Mouse (Mus musculus) lung, postnatal 0 days (tissue): ENCODE measurements around the gene Gm27021. TPM values are rescaled to one million over a fixed set of nuclear protein-coding genes. Genes with fewer than 3 reads are reported as not detected.

Experiments used
- ATAC-seq: fragments of 200-750 bp; cut with Nextera tagmentation; 2 replicates; pipeline ENCODE4 v1.8.0; 2017; ENCODE audit warnings: moderate library complexity
- DNase-seq: peaks from one replicate; pipeline ENCODE4 v3.0.0-alpha.2; 2016; ENCODE audit warnings: low spot score
- H3K27ac ChIP-seq: fragments of 300-500 bp; sonication (generic); 2 replicates; pipeline ENCODE4 v1.5.1; 2014; ENCODE audit warnings: antibody characterized with exemption, mild to moderate bottlenecking, low read length, mixed read lengths
- H3K27me3 ChIP-seq: fragments of 300-500 bp; sonication (generic); replicated peaks from 2 replicates; pipeline ENCODE4 v1.6.1; 2014; ENCODE audit warnings: low read length, mixed read lengths; ENCODE audit not compliant: insufficient read depth
- H3K36me3 ChIP-seq: fragments of 300-500 bp; sonication (generic); 2 replicates; pipeline ENCODE4 v1.6.1; 2014; ENCODE audit warnings: low read length, mixed read lengths; ENCODE audit not compliant: insufficient read depth
- H3K4me1 ChIP-seq: fragments of 300-500 bp; sonication (generic); 2 replicates; pipeline ENCODE4 v1.6.1; 2014; ENCODE audit warnings: antibody characterized with exemption, low read depth, low read length, mixed read lengths; ENCODE audit not compliant: insufficient read depth
- H3K4me2 ChIP-seq: fragments of 300-500 bp; sonication (generic); replicated peaks from 2 replicates; pipeline ENCODE4 v1.6.1; 2014; ENCODE audit warnings: low read depth, mild to moderate bottlenecking, low read length, moderate library complexity, mixed read lengths
- H3K4me3 ChIP-seq: fragments of 300-500 bp; sonication (generic); 2 replicates; pipeline ENCODE4 v1.5.1; 2014; ENCODE audit warnings: low read depth, low read length
- H3K9ac ChIP-seq: fragments of 300-500 bp; sonication (generic); replicated peaks from 2 replicates; pipeline ENCODE4 v1.6.1; 2014; ENCODE audit warnings: low read depth, mild to moderate bottlenecking
- H3K9me3 ChIP-seq: fragments of 300-500 bp; sonication (generic); 2 replicates; pipeline ENCODE4 v1.6.1; 2016; ENCODE audit warnings: low read length, mixed read lengths
- CTCF ChIP-seq: IDR thresholded peaks from 2 replicates; pipeline ENCODE4 v1.5.1; 2016; ENCODE audit warnings: antibody characterized with exemption, mild to moderate bottlenecking
- EP300 ChIP-seq: IDR thresholded peaks from 2 replicates; pipeline ENCODE4 v1.6.1; 2016; ENCODE audit warnings: antibody characterized with exemption, mild to moderate bottlenecking, control low read depth
- WGBS: fragments of 180-500 bp; shearing (Covaris S2); extraction: QIAGEN DNeasy Blood & Tissue Kit; methylation state at CpG from one replicate; pipeline ENCODE4 v1.1.7; 2014; 5-methylcytosine and 5-hydroxymethylcytosine counted together
- polyA plus RNA-seq: library from polyadenylated mRNA; unstranded; fragments of >200 nt; fragmentation: Nextera tagmentation; extraction: Ambion mirVana; gene quantifications from 2 replicates; pipeline ENCODE4 v1.2.1, GENCODE M21; 2015

The Gm27021 gene
- polyA plus RNA-seq, 1 experiment from 2014 or later = 1.3 TPM

GRCm38 (mm10) chr8:120575801-120576200 is 92.1 kb downstream of the Gm27021 start:
- no peak for ATAC-seq
- 65% methylated on average over 9 of the region's 9 CpGs for WGBS
- Histone ChIP-seq H3K27me3 (no peaks in the 10 kb centered on the region), H3K4me3 (no peak overlapping the region), H3K9ac (no peak overlapping the region), H3K4me1 (no peaks in the 10 kb centered on the region), H3K36me3 (peaks cover 82% of the 10 kb centered on the region), H3K27ac (no peak overlapping the region), H3K9me3 (no peaks in the 10 kb centered on the region), H3K4me2 (no peak overlapping the region)
- no peak for DNase-seq
- no peak for TF ChIP-seq EP300
- no peak for TF ChIP-seq CTCF

- H3K4me3 ChIP-seq = no peak overlapping the region
- H3K9me3 ChIP-seq = no peaks in the 10 kb centered on the region
- DNase-seq (no peak), ATAC-seq (no peak)
- no peak overlapping the region for H3K9ac ChIP-seq
- H3K4me2 ChIP-seq = no peak overlapping the region
- peaks cover 86% of the 10 kb centered on the region for H3K36me3 ChIP-seq
- TF ChIP-seq CTCF (peak; percentile 26; the same call in 1 of the 2 replicates), EP300 (no peak)
- WGBS = 61% methylated on average over 19 of the region's 19 CpGs
- H3K4me1 ChIP-seq = no peaks in the 10 kb centered on the region
- no peaks in the 10 kb centered on the region for H3K27me3 ChIP-seq
- H3K27ac ChIP-seq = no peak overlapping the region
Measured at GRCm38 (mm10) chr8:120574941-120575340, 92.9 kb downstream of the Gm27021 start.

GRCm38 (mm10) chr8:120573866-120574265 is 94.0 kb downstream of the Gm27021 start:
- 42% methylated on average over 11 of the region's 11 CpGs for WGBS
- DNase-seq (no peak), ATAC-seq (no peak)
- Histone ChIP-seq H3K9me3 (no peaks in the 10 kb centered on the region), H3K4me1 (no peaks in the 10 kb centered on the region), H3K36me3 (peaks cover 92% of the 10 kb centered on the region), H3K9ac (no peak overlapping the region), H3K4me2 (no peak overlapping the region), H3K27ac (no peak overlapping the region), H3K27me3 (no peaks in the 10 kb centered on the region), H3K4me3 (no peak overlapping the region)
- TF ChIP-seq CTCF = no peak
- TF ChIP-seq EP300 = no peak

- ATAC-seq = no peak
- H3K4me3 ChIP-seq = no peak overlapping the region
- WGBS = 79% methylated on average over 21 of the region's 21 CpGs
Measured at GRCm38 (mm10) chr8:120572534-120572933, 95.3 kb downstream of the Gm27021 start.

GRCm38 (mm10) chr8:120571561-120571960 is 96.3 kb downstream of the Gm27021 start:
- DNase-seq (no peak), ATAC-seq (no peak)
- H3K4me1 ChIP-seq = no peaks in the 10 kb centered on the region
- H3K27me3 ChIP-seq = no peaks in the 10 kb centered on the region
- TF ChIP-seq EP300 (no peak), CTCF (no peak)
- H3K4me2 ChIP-seq = no peak overlapping the region
- no peak overlapping the region for H3K4me3 ChIP-seq
- WGBS = 87% methylated on average over 8 of the region's 8 CpGs
- no peak overlapping the region for H3K27ac ChIP-seq
- H3K9ac ChIP-seq = no peak overlapping the region
- H3K9me3 ChIP-seq = no peaks in the 10 kb centered on the region
- peaks cover 92% of the 10 kb centered on the region for H3K36me3 ChIP-seq

More at GRCm38 (mm10) chr8:120572534-120572933, 95.3 kb downstream of the Gm27021 start:
- H3K4me2 ChIP-seq = no peak overlapping the region
- DNase-seq = no peak
- H3K4me1 ChIP-seq = no peaks in the 10 kb centered on the region
- no peak overlapping the region for H3K27ac ChIP-seq
- no peak overlapping the region for H3K9ac ChIP-seq
- no peak for TF ChIP-seq EP300
- peak; percentile 19 for TF ChIP-seq CTCF
- H3K9me3 ChIP-seq = no peaks in the 10 kb centered on the region
- H3K36me3 ChIP-seq = peaks cover 92% of the 10 kb centered on the region
- no peaks in the 10 kb centered on the region for H3K27me3 ChIP-seq

- H3K4me1 ChIP-seq = no peaks in the 10 kb centered on the region
- H3K9me3 ChIP-seq = no peaks in the 10 kb centered on the region
- peaks cover 82% of the 10 kb centered on the region for H3K36me3 ChIP-seq
- H3K27me3 ChIP-seq = no peaks in the 10 kb centered on the region
- ATAC-seq (peak; percentile 47), DNase-seq (peak; percentile 76)
- no peak overlapping the region for H3K9ac ChIP-seq
- WGBS = 55% methylated on average over 13 of the region's 13 CpGs
- H3K4me3 ChIP-seq = no peak overlapping the region
- TF ChIP-seq EP300 (no peak), CTCF (peak; percentile 92)
- no peak overlapping the region for H3K4me2 ChIP-seq
- H3K27ac ChIP-seq = no peak overlapping the region
Measured at GRCm38 (mm10) chr8:120569939-120570715, 97.8 kb downstream of the Gm27021 start.
